Mouse (Mus musculus): Measurements from ENCODE around the gene Plekha5.
"Not testable (repeated sequence)": the region's sequence is repeated elsewhere in the genome, so short reads cannot be mapped to it uniquely, and the experiment has no call there.

The Plekha5 gene

DNA sequence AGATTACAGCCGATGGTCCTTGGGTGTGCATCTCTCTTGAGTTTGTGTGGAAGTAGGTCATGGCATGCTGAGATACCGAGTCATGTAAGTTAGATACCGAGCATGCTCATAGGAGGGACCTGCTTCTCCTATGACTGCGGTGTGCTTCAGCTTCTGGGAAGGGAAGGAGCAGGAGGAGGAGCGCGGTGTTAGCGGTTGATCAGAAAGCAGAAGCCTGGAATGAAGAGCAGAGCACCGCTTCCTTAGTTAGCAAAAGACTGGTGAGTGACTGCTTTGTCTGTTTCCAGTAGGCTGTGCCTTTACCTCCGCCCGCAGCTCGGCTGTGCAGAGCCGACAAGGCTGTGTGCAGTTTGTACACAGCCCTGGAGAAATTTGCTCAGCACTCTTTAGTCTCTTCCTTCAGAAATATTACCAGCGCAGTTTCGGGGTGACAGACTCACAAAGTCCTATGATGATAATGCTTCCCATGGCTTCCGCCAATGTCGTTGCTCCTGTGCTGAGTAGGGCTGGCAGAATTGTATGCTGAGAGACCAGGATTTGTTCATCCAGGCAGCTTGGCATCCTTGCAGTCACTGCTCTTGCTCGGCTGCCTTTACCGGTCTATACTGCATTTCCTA lies 67.2 kb downstream of the Plekha5 start:
- DNase-seq, result peak; percentile 55

DNA sequence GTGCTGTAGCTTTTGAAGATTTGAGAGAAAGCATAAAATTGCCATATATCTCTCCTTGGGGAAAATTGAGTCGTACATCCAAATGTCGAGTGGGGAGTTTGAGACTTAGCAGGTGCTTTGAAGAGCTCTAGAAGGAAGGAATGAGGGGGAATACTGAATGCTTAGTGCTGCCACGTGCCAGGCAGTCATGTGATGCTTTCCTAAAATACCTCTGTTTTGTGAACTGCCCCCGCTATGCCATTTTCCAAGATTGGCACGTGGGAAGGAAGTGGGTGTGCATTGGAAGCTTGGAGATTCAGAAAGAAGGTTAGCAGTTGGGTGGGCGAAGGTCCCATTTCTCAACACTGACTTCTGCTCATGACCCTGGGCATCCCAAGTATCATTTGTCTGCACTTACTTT lies 68.2 kb downstream of the Plekha5 start:
- DNase-seq, result peak; percentile 64

DNA sequence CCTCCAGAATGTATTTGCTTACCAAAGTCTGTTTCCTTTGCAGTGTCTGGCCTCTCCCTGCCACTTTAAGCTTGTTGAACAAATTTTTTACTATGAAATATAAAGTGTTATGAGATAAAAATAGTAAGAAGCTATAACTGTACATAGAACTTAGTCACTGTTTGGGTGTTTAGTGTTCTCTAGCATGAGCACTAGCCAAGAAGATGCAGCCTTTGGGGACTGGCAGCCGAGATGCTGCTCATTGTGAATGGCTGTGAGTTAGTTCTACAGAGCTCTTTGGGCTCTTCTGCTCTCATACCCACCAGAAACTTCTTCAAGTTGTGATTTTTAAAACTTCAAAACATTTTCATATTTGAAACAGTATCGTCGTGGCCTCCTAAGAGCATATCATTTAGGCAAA lies 74.2 kb downstream of the Plekha5 start:
- no peak for DNase-seq

DNA sequence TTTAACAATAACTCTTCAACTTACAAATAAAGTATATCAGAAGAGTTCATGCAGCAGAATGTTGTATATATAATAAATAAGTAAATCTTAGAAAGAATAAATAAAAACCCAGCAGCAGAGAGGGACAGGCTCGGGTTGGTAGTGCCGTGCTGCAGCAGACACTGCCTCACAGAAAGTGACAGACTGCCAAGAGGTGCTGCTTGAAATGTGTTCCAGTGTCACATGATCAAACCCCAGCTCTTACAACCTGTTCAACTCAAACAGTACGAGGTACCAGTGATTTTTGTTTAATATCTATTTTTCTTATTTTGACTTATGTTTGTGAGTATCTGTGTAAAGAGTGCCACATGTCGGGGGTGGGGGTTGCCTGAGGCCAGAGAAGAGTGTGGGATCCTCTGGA lies 75.1 kb downstream of the Plekha5 start:
- DNase-seq, result no peak

DNA sequence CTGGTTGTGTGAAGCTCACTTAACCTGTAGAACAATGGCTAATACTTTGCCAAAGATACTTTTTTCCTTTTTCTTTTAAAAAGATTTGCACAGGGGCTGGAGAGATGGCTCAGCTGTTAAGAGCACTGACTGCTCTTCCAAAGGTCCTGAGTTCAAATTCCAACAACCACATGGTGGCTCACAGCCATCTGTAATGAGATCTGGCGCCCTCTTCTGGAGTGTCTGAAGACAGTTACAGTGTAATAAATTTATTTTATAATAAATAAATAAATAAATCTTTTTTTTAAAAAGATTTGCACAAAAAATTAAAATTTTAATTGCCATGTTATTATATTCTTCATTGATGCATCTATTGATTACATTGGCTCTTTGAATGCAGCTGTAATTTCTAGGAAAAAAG lies 77.0 kb downstream of the Plekha5 start:
- DNase-seq, result not testable (repeated sequence)

DNA sequence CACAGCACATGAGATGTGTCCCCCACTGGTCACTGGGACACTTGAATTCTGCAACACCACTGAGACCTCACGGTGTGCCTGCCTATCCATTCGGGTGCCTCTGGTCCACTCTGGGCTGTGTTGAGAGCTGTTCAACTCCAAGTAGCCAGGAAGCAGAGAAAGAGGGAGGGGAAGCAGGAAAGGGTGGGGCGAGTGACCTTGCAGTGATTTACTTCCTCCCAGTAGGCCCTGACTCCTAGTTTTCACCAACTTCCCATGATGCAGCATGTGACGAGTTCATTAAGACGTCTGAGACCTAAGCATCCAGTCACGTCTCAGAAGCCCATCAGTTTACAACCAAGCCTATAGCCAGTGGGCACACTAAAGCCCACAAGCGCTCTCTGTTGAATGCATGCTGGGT lies 78.0 kb downstream of the Plekha5 start:
- DNase-seq, result no peak

DNA sequence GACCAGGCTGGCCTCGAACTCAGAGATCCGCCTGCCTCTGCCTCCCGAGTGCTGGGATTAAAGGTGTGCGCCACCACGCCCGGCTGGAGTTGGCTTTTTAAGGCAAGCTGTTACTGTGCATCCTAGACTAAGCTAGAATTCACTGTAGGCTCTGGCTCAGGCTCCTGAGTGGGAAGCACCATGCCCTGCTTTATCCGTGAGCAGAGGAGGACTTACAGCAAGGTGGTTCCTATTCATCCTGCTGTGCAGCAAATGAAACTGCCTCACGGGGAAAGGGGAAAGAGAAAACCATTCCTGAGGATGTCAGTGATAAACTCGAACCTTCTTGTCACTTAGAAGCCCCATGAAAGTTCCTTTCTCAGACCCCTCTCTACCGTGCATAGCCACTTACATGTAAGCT lies 80.9 kb downstream of the Plekha5 start:
- DNase-seq, result no peak

DNA sequence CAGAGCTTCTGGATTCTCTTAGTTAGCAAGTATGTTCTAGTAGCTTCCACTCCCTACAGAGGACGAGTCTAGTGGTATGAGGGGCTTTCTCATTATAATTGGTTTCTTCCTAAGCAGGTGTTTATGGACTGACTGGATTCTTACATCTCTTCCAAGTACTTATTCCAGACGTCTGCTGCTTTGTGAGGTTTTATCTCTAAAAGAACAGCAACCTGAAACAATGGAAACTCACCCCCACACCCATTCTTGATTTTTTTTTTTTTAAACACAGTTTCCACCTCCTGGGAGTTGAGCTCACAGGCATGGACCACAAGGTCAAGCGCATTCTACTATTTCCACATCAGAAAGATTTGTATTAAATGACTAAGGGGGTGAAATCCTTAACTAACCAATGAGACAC lies 83.8 kb downstream of the Plekha5 start:
- no peak for DNase-seq

DNA sequence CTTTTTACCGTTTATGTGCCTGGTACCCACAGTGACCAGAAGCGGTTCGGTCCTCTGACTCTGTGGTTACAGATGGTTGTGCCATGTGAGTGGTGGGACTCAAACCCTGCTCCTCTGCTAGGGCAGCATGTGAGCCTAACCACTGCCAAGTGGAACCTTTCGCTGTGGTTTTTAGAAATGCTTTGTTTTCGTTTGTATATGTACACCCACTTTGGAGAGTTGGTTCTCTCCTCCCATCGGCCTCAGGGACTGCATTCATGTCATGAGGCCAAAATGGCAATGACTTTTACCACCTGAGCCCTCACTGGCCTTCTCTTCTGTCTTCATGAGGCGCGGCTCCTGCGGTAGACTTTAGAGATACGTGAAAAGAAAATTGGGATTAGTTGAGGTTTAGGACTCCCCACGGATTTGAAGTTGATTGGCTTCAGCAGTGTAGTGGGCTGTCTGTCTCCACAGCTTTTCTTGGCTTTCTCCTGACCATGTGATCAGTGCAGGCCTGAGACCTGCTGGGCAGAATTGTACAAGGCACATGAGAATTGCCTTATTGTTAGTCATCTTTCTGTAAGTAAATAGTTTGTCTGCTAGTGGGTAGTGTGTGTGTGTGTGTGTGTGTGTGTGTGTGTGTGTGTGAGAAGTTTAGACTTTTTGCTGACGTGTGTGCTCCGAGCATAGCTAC lies 84.8 kb downstream of the Plekha5 start:
- no peak for DNase-seq

DNA sequence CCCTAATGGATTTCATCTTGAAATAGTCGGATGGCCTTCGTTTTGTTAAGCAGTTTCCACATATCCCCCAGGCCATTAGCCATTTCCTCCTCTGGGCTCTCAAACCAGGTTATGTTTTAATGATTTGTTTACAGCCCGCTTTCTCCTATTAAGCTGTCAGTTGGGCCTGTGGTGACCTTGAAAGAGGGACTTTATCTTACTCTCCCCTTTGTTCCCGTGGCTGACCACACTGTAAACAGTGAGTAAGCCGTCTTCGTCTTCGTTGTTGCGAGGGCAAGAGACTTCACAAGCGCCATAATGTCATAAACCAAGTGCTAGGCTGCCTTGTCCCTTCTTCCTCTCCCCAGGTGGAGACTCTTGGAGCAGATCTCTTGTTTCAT lies 85.3 kb downstream of the Plekha5 start:
- no peak for DNase-seq

DNA sequence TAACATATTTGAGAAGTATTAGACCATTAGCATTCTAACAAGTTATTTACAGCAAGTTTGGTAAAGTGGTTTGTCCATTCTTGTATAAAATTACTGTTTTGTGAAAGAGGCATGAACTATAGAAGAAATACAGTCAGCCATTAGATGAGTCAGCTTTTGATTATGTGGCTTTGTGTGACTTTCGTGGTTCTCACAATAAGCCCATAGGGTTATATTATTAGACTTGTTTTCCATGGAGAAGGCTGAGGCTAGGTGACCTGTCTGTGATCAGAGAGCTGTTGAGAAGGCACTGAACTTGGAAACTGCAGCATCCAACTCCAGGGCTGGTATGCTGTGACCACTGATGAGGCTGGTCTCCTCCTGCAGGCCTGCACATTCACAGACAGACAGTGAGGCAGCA lies 88.2 kb downstream of the Plekha5 start:
- DNase-seq, result no peak

DNA sequence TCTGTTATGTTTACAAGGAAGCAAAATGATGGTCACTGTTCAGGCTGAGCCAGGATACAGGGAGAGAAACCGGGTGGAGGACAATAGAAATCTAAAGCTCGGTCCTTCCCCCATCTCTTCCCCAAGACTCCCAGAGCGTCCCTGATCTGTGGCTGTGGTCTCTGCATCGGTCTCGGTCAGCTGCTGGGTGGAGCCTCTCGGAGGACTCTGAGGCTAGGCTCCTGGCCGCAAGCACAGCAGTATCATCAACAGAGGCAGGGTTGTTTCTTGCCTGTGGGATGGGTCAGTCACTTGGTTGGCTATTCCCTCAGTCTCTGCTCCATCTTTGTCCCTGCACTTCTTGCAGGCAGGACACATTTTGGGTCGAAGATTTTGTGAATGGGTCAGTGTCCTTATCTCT lies 88.6 kb downstream of the Plekha5 start:
- no peak for DNase-seq

DNA sequence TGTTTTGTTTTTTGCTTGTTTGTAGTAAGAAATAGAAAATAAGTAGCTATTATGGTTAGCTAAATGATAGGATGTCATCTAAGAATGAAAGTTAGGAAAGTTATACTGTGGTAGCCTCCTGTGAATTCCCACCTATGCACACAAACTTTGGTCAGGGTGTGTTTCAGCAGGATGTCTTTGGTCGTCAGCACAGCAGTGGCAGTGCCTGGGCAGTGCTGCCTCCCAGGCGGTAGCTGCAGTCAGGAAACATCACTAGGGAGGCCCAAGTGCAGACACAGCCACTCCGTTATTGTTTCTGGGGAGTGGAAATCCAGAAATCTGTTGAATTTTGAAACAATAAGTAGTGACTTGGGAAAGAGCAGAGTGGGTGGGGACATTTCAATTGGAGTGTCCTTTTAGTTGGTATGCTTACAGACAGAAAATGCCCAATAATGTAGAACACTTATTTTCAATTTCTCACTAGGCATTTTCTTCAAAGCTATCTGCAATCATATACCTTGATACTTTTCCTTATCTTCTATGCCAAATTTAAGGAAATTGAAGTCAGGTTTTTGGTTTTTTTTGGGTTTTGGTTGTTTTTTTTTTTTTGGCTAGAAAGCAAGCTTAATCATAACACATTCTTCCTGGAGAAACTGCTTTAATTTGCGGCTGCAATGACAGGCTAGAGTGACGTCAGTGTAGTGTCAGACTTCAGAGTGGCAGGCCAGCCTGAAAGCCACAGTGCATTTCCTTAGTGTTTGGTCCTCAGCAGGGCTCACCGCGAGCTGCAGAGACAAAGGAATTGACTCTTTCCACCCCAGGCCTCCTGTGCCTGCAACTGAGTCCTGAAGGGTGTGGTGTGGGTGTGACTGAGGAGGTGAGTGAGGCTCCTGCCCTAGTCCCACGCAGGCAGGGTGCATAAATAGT lies 90.6 kb downstream of the Plekha5 start:
- DNase-seq, result no peak

DNA sequence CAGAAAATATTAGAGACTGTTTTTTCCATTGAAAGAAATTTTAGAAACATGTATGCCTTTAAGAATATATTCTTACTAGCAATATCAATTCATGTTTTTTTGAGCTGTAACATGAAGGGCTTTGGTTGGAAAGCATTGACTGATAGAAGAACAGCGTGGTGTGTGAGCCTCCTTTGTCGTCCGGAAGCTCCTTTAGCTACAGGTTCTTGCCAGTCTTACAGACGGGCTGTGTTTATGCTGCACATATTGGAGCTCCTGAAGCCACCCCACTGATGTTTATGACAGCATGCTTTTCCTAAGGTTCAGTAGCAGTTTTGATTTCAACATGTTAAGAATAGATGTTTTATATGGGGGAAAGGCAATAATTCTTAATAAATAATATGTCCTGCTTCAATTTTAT lies 91.7 kb downstream of the Plekha5 start:
- DNase-seq, result no peak

DNA sequence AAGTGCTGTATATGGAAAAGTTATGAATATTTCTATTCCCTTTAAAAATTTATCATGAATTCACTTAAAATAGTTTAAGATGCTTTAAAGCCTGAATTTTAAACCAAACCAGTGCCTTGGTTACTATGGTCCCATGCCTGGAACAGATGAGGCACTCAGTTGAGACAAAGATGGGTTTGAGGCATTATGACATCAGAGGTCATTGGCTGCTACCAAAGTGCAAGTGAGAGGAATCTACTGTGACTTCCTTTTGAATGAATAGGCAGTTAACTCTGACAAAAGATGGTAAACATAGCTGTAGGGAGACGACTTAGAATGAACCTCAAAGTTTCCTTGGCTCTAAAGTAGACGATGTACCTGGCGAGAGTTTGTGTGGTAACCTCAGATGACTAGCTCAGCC lies 92.3 kb downstream of the Plekha5 start:
- no peak for DNase-seq

DNA sequence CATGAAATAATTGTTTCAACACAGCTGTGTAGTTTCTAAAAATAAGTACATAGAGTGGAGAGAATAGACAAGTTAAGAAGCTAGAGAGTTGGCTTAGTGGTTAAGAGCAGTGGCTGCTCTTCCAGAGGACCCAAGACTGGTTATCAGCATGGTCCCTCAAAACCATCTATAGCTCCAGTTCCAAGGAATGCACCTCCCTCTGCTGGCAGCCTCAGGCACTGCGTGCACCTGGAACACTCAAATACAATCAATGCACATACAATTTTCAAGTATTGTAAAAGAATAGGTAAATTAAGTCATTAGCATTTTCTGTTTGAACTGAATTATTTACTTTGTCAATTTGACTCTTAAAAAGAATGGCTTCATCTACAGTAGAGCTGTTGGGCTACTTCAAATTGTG lies 93.3 kb downstream of the Plekha5 start:
- no peak for DNase-seq

DNA sequence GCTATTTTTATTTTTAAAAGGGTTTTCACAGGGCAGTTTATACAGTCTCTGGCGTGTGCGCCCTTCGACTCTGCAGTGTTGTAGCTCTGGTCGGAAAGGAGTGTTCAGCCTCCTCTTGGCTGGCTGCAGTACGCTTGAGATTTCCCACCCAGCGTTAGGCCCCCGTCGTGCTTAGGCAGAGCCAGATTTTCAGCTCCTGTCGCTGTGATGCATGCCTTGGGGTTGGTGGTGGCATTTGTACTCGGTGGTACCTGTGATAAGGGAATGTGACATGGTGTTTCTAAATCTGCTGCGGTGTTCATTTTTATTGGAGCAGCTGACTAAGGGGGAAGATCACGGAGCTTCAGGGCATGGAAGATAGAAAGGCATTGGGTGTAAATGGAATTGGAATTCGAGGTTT lies 95.2 kb downstream of the Plekha5 start:
- DNase-seq, result no peak

DNA sequence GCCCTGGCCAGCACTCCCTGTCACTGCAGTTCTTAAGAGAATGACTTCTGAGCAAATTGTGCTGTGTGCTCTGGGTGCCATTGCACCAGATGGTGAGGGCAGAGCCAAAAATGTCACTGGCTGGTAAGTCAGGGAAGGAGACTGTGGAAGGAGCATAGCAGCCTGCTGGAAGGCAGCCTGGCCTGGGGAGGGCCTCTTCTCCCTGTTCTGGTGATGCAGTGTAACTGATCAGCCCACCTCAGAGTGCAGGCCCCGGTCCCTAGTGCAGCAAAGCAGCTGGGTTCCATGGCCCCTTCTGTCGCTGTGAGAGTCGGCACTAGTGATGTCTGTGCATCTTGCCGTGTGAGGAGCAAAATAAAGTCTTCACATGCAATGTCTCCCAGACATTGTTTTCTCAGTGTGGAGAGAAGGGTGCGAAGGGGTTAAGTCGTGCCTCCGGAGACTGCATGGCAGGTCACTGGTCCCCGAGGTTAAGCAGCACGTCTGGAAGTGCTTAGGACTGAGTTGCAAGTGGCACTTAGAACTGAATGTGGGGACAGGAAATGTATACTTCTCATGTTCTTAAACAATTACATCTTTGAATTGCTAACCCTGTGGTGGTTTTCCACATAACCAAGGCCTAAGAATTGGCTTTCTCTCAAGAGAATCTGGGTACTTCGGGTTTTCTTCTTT lies 95.8 kb downstream of the Plekha5 start:
- peak; percentile 34 for DNase-seq

DNA sequence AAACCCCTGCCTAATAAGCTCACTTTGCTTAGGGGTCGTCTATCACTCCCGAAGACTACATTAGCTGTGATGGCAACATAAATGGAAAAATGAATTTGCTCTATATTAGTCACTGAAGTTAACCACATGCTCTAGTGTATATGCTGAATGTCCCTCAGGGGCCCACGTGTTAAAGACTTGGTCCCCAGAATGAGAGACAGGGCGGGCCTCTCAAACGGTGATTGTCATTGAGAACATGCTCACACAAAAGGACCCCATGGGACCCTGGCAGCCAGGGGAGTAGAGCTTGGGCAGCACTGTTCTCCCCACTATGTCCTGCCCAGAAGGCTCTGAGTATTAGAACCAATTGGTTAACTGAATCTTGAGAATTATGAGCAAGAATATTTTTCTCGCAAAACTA lies 97.1 kb downstream of the Plekha5 start:
- DNase-seq, result no peak

DNA sequence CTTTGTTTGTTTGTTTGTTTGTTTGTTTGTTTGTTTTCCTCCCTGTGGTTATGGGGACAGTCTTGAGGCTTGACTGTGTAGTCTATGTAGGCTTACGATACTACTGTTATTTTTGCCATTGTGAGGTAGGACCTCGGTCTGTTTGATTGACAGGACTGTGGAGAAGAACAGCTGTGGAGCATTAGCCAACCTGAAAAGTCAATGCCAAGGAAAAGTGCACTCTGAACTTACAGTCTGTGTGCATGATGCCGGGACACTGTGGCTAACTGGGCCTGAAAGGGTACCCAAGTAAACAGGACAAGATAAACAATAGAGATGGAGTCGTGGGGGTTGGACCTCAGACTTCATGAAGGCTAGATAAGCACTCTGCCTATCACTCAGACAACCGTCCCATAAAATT lies 98.0 kb downstream of the Plekha5 start:
- no peak for DNase-seq

DNA sequence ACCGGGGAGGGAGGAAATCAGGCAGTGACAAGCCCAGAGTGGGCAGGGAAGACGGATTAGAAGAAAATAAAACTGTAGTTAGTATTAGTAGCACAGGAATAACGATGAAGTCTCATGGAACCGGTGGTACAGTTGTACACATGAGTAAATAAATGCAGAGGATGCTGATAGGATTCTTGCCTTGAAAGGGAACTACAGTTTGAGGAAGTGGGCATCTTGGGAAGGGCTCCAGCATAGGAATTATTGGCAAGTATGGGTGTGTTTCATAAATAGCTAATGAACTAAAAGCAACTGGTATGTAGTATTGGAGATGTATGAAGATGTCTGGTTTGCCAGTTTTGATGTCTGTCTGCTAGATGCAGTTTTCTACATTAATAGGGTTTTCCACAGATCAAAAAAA lies 99.7 kb downstream of the Plekha5 start:
- no peak for DNase-seq

DNA sequence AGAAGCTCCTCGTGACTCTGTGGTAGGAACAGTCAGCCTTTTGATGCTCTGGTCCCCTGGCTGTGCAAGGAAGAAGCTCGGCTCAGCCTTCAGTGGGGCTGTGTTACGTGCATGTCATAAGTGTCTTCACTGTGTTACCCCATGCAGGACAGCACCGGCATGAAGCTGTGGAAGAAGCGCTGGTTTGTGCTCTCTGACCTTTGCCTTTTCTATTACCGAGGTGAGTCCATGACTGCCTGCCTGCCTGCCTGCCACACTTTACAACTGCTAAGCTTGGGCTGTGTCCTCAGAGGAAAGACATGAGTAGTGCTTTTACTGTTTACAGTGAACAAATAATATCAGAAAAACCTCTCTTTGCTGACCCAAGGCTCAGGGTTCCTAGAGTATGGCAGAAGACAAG lies 104.6 kb downstream of the Plekha5 start:
- DNase-seq, result no peak

DNA sequence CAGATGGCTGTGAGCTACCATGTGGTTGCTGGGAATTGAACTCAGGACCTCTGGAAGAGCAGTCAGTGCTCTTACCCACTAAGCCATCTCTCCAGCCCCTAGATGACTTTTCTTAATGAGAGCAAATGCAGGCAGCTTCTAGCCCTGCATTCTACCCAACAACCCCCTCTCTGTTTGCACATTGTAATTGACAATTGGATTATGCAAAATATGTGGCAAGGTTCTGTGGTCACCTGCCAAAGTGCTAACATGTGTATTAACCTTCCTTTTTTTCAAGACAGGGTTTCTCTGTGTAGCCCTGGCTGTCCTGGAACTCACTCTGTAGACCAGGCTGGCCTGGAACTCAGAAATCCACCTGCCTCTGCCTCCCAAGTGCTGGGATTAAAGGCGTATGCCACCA lies 109.0 kb downstream of the Plekha5 start:
- not testable (repeated sequence) for DNase-seq

DNA sequence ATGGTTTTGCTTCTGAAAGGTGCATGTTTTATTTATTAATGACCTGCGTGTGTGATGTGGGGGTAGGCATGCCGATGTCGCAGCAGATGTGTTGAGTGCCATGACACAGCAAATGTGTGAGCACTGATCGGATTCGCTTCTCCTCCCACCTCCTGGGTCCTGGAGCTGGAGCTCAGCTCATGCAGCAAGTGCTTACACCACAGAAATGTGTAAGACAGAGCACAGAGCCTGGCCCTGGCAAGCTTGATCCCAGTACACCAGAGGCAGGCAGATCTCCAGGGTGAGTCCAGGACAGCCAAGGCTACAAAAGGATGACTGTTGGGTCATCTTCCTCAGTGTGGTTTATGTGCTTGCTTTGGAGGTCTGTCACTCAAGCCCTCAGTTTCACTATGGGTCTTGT lies 109.8 kb downstream of the Plekha5 start:
- no peak for DNase-seq
